Comparison of ENCODE assay signal across 16 mouse cellular contexts in the genomic region with DNA sequence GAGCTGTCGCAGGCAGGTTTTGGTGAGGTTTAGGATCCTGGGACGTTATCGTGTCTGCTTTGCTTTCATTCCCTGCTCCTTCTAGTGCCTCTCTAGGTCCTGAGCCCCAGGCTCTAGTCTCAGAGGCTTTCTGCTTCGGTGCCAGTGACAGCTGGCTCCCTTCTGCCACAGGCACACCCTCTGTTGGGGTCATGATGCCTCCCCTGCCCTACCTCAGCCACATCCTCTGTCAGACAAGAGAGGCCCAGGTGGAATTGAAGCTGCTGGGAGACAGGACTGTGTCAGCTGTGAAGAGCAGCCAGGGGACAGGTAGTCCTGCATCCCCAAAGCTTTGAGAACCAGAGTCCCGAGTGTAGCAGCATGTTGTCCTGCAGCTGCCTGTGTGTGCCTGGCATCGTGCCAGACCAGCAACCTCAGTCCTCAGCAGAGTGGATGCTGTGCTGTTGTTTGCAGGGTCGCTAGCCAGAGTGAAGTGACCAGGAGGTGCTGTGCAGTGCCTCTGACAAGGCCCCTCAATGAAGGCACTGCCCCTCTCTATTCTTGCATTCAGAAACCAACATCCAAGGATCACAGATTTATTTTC. TPM values are rescaled to one million over a fixed set of nuclear protein-coding genes. Genes with fewer than 3 reads are reported as not detected.
DNase-seq lines count a peak whose midpoint lies in the region; ATAC-seq lines count a peak whose summit lies in the region.
"Had no signal": no experiment of that assay in that cellular context is flagged by ENCODE, and none has a peak within 500 bp of the region (broad histone marks: within the 10 kb centered on the region; RNA-seq: fewer than 3 reads in every experiment).

No protein-coding gene starts in this region.

- H3K27ac ChIP-seq in hindbrain, embryonic 10.5 days, result peak overlapping the region; percentile 74
- H3K27ac ChIP-seq in midbrain, embryonic 14.5 days (replicated peaks; ENCODE audit: low read depth, low read length), result peak overlapping the region; percentile 91

- no peak overlapping the region for H3K4me2 ChIP-seq in midbrain, embryonic 14.5 days (ENCODE audit: low read length)

- H3K9ac ChIP-seq in midbrain, embryonic 14.5 days (replicated peaks; ENCODE audit: low read length), result no peak overlapping the region; the same call in 1 of the 2 replicates
- H3K9ac ChIP-seq: liver, postnatal 0 days had no signal

- H3K9me3 ChIP-seq in hindbrain, embryonic 10.5 days, result no peaks in the 10 kb centered on the region
- no peaks in the 10 kb centered on the region for H3K9me3 ChIP-seq in midbrain, embryonic 14.5 days (ENCODE audit: control insufficient read depth, low read length)

- peaks cover 21% of the 10 kb centered on the region; the same call in 1 of the 2 replicates for H3K27me3 ChIP-seq in hindbrain, embryonic 10.5 days (ENCODE audit: insufficient read depth, poor library complexity, severe bottlenecking)
- H3K27me3 ChIP-seq in midbrain, embryonic 14.5 days (ENCODE audit: control insufficient read depth, insufficient read depth, low read length), result no peaks in the 10 kb centered on the region
- H3K27me3 ChIP-seq: Patski had no signal

- H3K36me3 ChIP-seq in hindbrain, embryonic 10.5 days, result peaks cover 21% of the 10 kb centered on the region
- 0 out of 2 replicates have a peak, but pooled peaks cover 4% of the 10 kb centered on the region for H3K36me3 ChIP-seq in midbrain, embryonic 14.5 days (ENCODE audit: control insufficient read depth, insufficient read depth, low read length)

- peak; percentile 37 for DNase-seq in kidney, postnatal 10 days
- no peak for DNase-seq in kidney, adult 11 months
- no peak for DNase-seq in hindbrain, embryonic 10.5 days (ENCODE audit: low spot score)
- DNase-seq in midbrain, embryonic 14.5 days, result peak; percentile 62
- DNase-seq in thymus, postnatal 25 days, result peak; percentile 58
- DNase-seq in right cerebral cortex, postnatal 25 days, result no peak
- no peak for DNase-seq in frontal cortex, postnatal 10 days (ENCODE audit: low spot score in 2 of 2)
- DNase-seq: adrenal gland, adult 8-10 months; cerebellum, adult 11-12 months; gastrocnemius, postnatal 25 days; kidney, adult 2 months; liver, postnatal 0 days had no signal

- ATAC-seq in midbrain, embryonic 14.5 days (ENCODE audit: low FRiP score, low TSS enrichment), result no peak
- no peak for ATAC-seq in cerebellum, adult (ENCODE audit: insufficient number of reproducible peaks, low FRiP score, low TSS enrichment)
- ATAC-seq: liver, postnatal 0 days; Patski had no signal

- H3K4me1 ChIP-seq in hindbrain, embryonic 10.5 days (replicated peaks), result peaks cover 62% of the 10 kb centered on the region
- peaks cover 66% of the 10 kb centered on the region for H3K4me1 ChIP-seq in midbrain, embryonic 14.5 days (ENCODE audit: control insufficient read depth, insufficient read depth, low read length)

- 78% methylated on average over 7 of the region's 7 CpGs for WGBS in hindbrain, embryonic 10.5 days
- WGBS in midbrain, embryonic 14.5 days, result 38% methylated on average over 7 of the region's 7 CpGs

- H3K4me3 ChIP-seq in hindbrain, embryonic 10.5 days, result no peak overlapping the region
- H3K4me3 ChIP-seq in midbrain, embryonic 14.5 days (replicated peaks; ENCODE audit: low read depth, low read length), result no peak overlapping the region
- H3K4me3 ChIP-seq: myocyte had no signal

RNA-seq across cellular contexts. Expression of gene Acsf3, which starts 31.8 kb away (rescaled TPM):
- polyA plus RNA-seq in hindbrain, embryonic 10.5 days (2016; fragmentation: Nextera tagmentation; extraction: Ambion mirVana), result 16.5 and 18.0 TPM in 2 replicates
- polyA plus RNA-seq in midbrain, embryonic 14.5 days (2014; fragmentation: Nextera tagmentation; extraction: Ambion mirVana), result 16.3 and 16.8 TPM in 2 replicates

RNA-seq across cellular contexts. Expression of gene Cdh15, which starts 40.7 kb away (rescaled TPM):
- polyA plus RNA-seq in hindbrain, embryonic 10.5 days (2016; fragmentation: Nextera tagmentation; extraction: Ambion mirVana), result 0.80 and 1.2 TPM in 2 replicates
- polyA plus RNA-seq in midbrain, embryonic 14.5 days (2014; fragmentation: Nextera tagmentation; extraction: Ambion mirVana), result 1.5 and 2.6 TPM in 2 replicates
- polyA plus RNA-seq: heart, postnatal 0 days; liver, postnatal 0 days had no signal

Comparison
In these comparisons a context has a peak if more than half of its experiments do, and no peak if none do; other contexts are left out.
1. DNase-seq: peak in kidney, postnatal 10 days (single experiment), midbrain, embryonic 14.5 days (single experiment) and thymus, postnatal 25 days (single experiment); none in kidney, adult 11 months (single experiment), hindbrain, embryonic 10.5 days (single experiment), right cerebral cortex, postnatal 25 days (single experiment) and frontal cortex, postnatal 10 days (0 of 2).